Mouse (Mus musculus): ENCODE results near the gene Zfp36l1. TPM values are rescaled to one million over a fixed set of nuclear protein-coding genes. Genes with fewer than 3 reads are reported as not detected.
A peak's percentile ranks its signal among the peaks of the same experiment; 100 is the strongest.

Gene Zfp36l1
- polyA plus RNA-seq, 1 experiment, result 261 TPM

DNA sequence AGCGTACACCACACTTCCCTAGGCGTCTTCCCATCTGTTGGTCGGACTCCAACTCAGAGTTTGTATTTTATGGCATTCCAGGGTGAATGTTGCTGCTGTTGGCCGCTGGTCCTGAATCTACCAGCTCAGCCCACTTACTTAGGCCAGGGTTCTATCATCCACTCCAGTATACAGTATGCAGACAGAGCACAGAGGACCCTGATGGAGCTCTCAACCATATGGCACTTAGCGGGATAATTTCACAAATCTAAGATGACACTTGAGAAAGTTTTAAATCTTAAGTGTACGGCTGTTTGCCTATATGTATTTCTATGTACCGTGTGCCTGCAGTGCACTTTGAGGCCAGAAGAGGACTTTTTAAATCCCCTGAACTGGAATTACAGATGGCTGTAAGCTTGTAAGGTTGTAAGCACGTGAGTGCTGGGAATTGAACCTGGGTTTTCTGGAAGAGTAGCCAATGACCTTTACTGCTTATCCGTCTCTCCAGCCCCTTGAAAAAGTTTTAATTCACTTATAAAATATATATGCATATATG is 20.3 kb upstream of the Zfp36l1 start:
- Histone ChIP-seq H3K4me3 (replicated peaks; ENCODE audit: extremely low read depth, low read depth, low read length) (no peak overlapping the region), H3K4me1 (ENCODE audit: control insufficient read depth, insufficient read depth, low read length) (peaks cover 28% of the 10 kb centered on the region)
- TF ChIP-seq POLR2A (IDR thresholded peaks at IDR 0.05; ENCODE audit: borderline replicate concordance, extremely low read depth, low read depth, low read length) (no peak), CTCF (IDR thresholded peaks at IDR 0.05; ENCODE audit: insufficient read depth, low read length) (no peak)
- WGBS, result 41% methylated on average over 9 of the region's 9 CpGs
- no peak for DNase-seq

DNA sequence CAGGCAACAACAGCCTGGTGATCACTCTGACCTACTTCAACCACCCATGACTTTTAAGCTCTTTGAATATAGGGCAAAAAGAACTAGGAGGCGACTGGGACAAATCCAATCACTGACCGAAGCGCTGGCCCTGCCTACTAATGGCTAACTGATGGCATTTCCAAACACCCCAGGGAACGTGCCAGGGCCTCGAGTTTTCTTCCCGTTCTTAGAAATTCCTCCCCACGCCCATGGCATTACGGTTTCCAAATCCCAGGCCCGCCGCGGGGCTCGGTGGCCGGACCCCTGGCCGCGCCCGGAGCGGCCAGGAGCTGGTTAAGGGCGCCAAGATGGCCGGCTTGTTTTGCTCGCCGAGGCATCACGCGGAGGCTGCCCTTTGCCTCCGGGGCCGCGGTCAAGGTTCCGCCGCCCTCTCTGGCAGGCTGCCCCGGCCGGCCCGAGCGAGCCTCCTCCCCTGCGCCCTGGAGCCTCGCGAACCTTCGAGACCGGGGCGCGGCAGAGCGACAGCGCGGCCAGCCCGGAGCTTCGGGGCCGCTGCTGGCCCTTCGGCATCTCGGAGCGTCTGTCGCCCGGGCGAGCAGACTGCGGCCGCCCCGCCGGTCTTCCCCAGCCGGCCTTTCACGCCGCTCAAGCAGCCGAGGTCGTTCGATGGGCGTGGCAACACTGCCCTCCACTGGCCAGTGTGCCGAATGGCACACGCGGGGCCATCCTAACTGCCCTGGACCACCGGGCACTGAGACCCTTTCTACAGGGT is 19.6 kb upstream of the Zfp36l1 start:
- Histone ChIP-seq H3K4me3 (replicated peaks; ENCODE audit: extremely low read depth, low read depth, low read length) (peak overlapping the region; percentile 71), H3K4me1 (ENCODE audit: control insufficient read depth, insufficient read depth, low read length) (peaks cover 28% of the 10 kb centered on the region)
- WGBS, result under 1% methylated on average over 64 of the region's 66 CpGs
- TF ChIP-seq POLR2A (IDR thresholded peaks at IDR 0.05; ENCODE audit: borderline replicate concordance, extremely low read depth, low read depth, low read length) (peak; percentile 55; the same call in 1 of the 2 replicates), CTCF (IDR thresholded peaks at IDR 0.05; ENCODE audit: insufficient read depth, low read length) (peak; percentile 88)
- DNase-seq, result peak; percentile 90

DNA sequence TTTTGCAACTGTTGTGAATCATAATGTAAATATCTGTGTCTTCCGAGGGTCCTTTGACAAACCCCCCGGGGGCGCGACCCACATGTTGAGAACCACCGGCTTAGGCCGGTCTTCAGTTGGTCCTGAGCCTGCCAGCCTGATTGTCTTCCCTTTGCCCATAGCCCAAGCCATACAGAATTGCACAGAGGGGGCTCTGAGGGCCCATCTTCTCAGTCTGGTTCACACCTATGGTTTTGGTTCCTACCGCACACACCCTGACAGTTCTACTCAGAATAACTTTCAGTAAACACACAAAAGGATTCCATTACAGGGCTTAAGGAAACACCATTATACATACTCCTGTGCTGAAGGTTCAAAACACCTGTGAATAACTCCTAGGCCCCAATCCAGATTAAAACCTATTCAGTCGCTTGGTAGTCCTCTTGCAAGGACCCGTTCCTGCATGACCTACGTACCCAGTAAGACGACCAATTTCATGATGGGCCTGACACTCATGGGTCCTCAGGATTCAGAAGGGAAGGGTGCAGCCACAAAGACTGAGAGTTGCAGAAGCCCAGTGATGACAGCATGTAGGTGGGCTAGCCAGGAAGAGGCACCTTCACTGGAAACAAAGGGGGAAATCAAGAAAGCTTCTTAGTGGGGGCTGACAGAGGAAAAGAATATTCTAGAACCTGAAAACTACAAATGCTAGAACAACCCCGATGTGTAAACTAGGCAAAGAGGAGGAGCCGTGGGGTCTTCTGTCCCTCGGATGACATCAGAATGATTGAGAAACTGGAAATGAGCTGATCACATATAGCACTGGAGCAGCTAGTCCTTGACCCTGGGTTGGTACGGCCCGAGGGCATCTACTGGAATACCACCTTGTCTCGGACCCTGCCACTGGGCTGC is 18.8 kb upstream of the Zfp36l1 start:
- WGBS, result 34% methylated on average over 17 of the region's 17 CpGs
- TF ChIP-seq POLR2A (IDR thresholded peaks at IDR 0.05; ENCODE audit: borderline replicate concordance, extremely low read depth, low read depth, low read length) (no peak), CTCF (IDR thresholded peaks at IDR 0.05; ENCODE audit: insufficient read depth, low read length) (no peak)
- H3K4me3 ChIP-seq (replicated peaks; ENCODE audit: extremely low read depth, low read depth, low read length), result peak overlapping the region; percentile 71
- DNase-seq, result peak; percentile 41
- peaks cover 28% of the 10 kb centered on the region for H3K4me1 ChIP-seq (ENCODE audit: control insufficient read depth, insufficient read depth, low read length)

DNA sequence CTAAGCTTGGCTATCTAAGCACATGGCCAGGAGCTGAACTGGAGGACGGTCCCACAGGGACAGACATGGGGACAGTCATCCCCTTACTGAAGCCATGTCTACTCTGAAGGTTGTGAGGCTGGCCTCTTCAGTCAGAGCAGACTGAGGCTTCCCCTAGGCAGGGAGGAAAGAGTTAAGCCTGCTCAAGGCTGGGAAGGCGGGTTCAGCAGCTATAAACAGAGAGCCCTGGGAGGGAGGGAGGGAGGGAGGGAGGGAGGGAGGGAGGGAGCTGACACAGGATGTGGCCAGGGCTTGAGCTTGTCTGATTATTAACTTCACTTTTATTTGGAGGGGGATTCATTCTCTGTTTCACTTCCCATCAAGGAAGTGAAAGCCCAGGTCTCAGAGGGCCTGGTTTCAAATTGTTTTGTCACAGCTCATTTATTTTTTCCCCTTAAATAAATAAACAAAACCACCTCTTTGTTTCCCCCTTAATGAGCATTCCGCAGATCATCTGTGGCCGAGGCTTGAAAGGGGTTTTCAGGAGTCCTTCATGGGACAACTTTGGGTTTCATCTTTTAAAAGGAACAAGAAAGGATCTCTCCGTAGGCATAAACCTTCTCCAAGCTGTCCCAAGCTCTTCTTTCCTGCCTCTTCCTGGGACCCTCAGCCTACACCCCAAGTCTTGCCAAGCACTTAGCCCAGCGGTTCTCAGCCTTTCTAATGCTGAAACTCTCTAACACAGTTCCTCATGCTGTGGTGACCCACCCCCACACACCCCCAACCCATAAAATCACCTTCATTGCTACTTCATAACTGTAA is 17.9 kb upstream of the Zfp36l1 start:
- TF ChIP-seq POLR2A (IDR thresholded peaks at IDR 0.05; ENCODE audit: borderline replicate concordance, extremely low read depth, low read depth, low read length) (no peak), CTCF (IDR thresholded peaks at IDR 0.05; ENCODE audit: insufficient read depth, low read length) (no peak)
- Histone ChIP-seq H3K4me3 (replicated peaks; ENCODE audit: extremely low read depth, low read depth, low read length) (no peak overlapping the region), H3K4me1 (ENCODE audit: control insufficient read depth, insufficient read depth, low read length) (peaks cover 25% of the 10 kb centered on the region)
- DNase-seq, result no peak
- 7% methylated on average over 6 of the region's 6 CpGs for WGBS

DNA sequence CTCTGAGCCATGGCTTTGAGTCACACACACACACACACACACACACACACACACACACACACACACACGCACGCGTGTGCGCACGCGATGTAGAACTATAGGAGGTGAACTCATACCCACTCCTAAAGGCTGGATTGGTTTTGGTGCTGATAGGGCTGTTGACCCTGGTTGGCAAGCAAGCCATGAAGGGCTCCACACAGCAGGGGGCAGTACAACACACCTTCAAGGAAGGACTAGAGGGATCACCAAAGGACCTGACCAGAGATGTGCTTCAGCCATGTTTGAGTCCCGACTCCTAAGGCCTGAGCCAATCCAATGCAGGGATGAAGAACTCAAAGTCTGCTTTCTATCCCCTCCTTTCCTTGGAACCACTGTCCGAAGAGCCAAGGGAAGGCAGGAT is 16.7 kb upstream of the Zfp36l1 start:
- 94% methylated on average over 8 of the region's 8 CpGs for WGBS
- peaks cover 25% of the 10 kb centered on the region for H3K4me1 ChIP-seq (ENCODE audit: control insufficient read depth, insufficient read depth, low read length)
- no peak overlapping the region for H3K4me3 ChIP-seq (replicated peaks; ENCODE audit: extremely low read depth, low read depth, low read length)
- TF ChIP-seq CTCF (IDR thresholded peaks at IDR 0.05; ENCODE audit: insufficient read depth, low read length), result peak; percentile 52; the same call in 1 of the 2 replicates
- TF ChIP-seq POLR2A (IDR thresholded peaks at IDR 0.05; ENCODE audit: borderline replicate concordance, extremely low read depth, low read depth, low read length), result no peak
- no peak for DNase-seq

DNA sequence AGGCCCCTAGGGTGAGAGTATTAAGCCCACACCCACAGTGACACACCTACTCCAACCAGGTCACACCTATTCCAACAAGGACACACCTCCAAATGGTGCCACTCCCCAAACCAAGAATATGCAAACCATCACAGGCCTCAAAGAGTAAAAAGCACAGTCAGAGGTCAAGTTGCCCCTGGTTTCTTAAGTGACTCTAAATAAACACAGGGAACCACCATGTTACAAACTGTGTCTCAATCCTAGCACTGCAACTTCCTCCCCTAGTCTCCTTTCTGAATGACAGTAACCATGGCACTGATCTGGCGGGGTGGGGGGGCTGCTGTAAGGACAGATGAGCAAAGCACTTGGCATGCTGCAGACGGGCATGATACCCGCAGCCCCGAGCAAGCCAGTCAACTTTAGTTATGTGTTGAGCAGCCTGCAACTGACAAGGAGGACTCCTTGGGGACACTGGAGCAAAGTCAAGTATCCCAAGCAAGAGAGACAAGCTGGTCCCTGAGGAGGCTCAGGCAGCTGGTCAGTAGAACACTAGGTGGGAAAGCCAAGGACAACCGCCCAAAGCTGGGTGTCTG is 14.5 kb upstream of the Zfp36l1 start:
- 65% methylated on average over 5 of the region's 5 CpGs for WGBS
- no peak overlapping the region for H3K4me3 ChIP-seq (replicated peaks; ENCODE audit: extremely low read depth, low read depth, low read length)
- peaks cover 40% of the 10 kb centered on the region for H3K4me1 ChIP-seq (ENCODE audit: control insufficient read depth, insufficient read depth, low read length)
- TF ChIP-seq CTCF (IDR thresholded peaks at IDR 0.05; ENCODE audit: insufficient read depth, low read length) (no peak), POLR2A (IDR thresholded peaks at IDR 0.05; ENCODE audit: borderline replicate concordance, extremely low read depth, low read depth, low read length) (no peak)
- DNase-seq, result no peak

DNA sequence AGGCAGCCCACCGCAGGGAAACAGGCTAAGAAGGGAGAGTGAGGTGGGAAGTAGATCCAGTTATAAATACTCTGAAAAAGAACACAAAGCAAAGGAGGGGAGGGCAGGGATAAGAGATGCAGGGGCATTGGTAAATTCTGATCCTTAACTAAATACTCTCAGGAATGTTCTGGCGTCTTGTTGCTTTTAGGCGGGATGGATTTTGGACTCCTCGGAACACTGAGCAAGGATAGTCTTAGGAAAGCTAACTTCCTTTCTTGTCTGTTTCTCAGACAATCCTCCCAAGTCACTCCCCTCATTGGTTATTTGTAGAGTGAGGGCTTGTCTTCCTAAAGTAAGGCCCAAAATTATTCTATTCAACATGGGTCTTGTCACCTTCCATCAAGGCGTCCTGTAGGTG is 12.5 kb upstream of the Zfp36l1 start:
- Histone ChIP-seq H3K4me1 (ENCODE audit: control insufficient read depth, insufficient read depth, low read length) (peaks cover 27% of the 10 kb centered on the region), H3K4me3 (replicated peaks; ENCODE audit: extremely low read depth, low read depth, low read length) (no peak overlapping the region)
- no peak for DNase-seq
- TF ChIP-seq CTCF (IDR thresholded peaks at IDR 0.05; ENCODE audit: insufficient read depth, low read length) (no peak), POLR2A (IDR thresholded peaks at IDR 0.05; ENCODE audit: borderline replicate concordance, extremely low read depth, low read depth, low read length) (no peak)
- 86% methylated on average over 5 of the region's 5 CpGs for WGBS

DNA sequence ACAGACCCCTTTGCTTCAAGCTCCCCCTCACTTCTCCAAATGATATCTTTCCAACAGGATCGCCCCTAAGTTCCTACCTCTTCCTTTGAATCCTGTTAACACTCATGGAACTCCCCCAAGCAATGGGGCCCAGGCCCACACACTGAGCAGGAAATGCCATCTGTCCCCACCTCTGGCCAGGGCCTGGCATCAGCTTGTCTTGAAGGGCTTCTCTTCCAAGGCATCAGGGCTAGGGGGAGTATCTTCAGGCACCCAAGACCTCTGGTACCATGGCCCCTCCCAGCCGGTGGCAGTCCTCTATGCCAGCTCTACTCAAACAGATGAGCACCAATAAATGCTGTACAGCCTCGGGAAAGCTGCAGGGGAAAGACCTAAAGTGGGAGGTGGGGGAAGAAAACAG is 11.9 kb upstream of the Zfp36l1 start:
- TF ChIP-seq CTCF (IDR thresholded peaks at IDR 0.05; ENCODE audit: insufficient read depth, low read length) (no peak), POLR2A (IDR thresholded peaks at IDR 0.05; ENCODE audit: borderline replicate concordance, extremely low read depth, low read depth, low read length) (no peak)
- H3K4me1 ChIP-seq (ENCODE audit: control insufficient read depth, insufficient read depth, low read length), result peaks cover 23% of the 10 kb centered on the region
- H3K4me3 ChIP-seq (replicated peaks; ENCODE audit: extremely low read depth, low read depth, low read length), result no peak overlapping the region
- no peak for DNase-seq
- 80% methylated on average over 3 of the region's 3 CpGs for WGBS

Data from lung, adult 2 months (tissue).